Mouse (Mus musculus): ENCODE data around the gene Dcaf12. TPM values are rescaled to one million over a fixed set of nuclear protein-coding genes. Genes with fewer than 3 reads are reported as not detected.

The Dcaf12 gene
- polyA plus RNA-seq, 1 experiment: 76.7 TPM

GRCm38 (mm10) chr4:41326876-41327275, 12.2 kb upstream of the Dcaf12 start:
- Histone ChIP-seq H3K4me1 (ENCODE audit: control insufficient read depth, insufficient read depth, low read length) (no peaks in the 10 kb centered on the region; the same call in 1 of the 2 replicates), H3K4me3 (replicated peaks; ENCODE audit: control insufficient read depth, low read depth, low read length) (no peak overlapping the region), H3K27ac (ENCODE audit: control insufficient read depth, insufficient read depth, low read depth, low read length, poor library complexity) (no peak overlapping the region)
- TF ChIP-seq POLR2A (IDR thresholded peaks at IDR 0.05; ENCODE audit: borderline replicate concordance, control insufficient read depth, low read depth, low read length) (no peak), CTCF (IDR thresholded peaks at IDR 0.05; ENCODE audit: control insufficient read depth, insufficient read depth, low read length) (no peak)
- 84% methylated on average over 6 of the region's 6 CpGs for WGBS

- H3K4me1 ChIP-seq (ENCODE audit: control insufficient read depth, insufficient read depth, low read length): peaks cover 1% of the 10 kb centered on the region; the same call in 1 of the 2 replicates
- H3K4me3 ChIP-seq (replicated peaks; ENCODE audit: control insufficient read depth, low read depth, low read length): no peak overlapping the region
- WGBS: 79% methylated on average over 4 of the region's 4 CpGs
- no peak for TF ChIP-seq CTCF (IDR thresholded peaks at IDR 0.05; ENCODE audit: control insufficient read depth, insufficient read depth, low read length)
- no peak for TF ChIP-seq POLR2A (IDR thresholded peaks at IDR 0.05; ENCODE audit: borderline replicate concordance, control insufficient read depth, low read depth, low read length)
- H3K27ac ChIP-seq (ENCODE audit: control insufficient read depth, insufficient read depth, low read depth, low read length, poor library complexity): no peak overlapping the region
Observed at GRCm38 (mm10) chr4:41320971-41321370, 6.3 kb upstream of the Dcaf12 start.

GRCm38 (mm10) chr4:41318267-41318666, 3.6 kb upstream of the Dcaf12 start:
- WGBS: 70% methylated on average over 5 of the region's 5 CpGs
- H3K27ac ChIP-seq (ENCODE audit: control insufficient read depth, insufficient read depth, low read depth, low read length, poor library complexity): no peak overlapping the region
- no peak for TF ChIP-seq POLR2A (IDR thresholded peaks at IDR 0.05; ENCODE audit: borderline replicate concordance, control insufficient read depth, low read depth, low read length)
- TF ChIP-seq CTCF (IDR thresholded peaks at IDR 0.05; ENCODE audit: control insufficient read depth, insufficient read depth, low read length): no peak
- peaks cover 3% of the 10 kb centered on the region; the same call in 1 of the 2 replicates for H3K4me1 ChIP-seq (ENCODE audit: control insufficient read depth, insufficient read depth, low read length)
- H3K4me3 ChIP-seq (replicated peaks; ENCODE audit: control insufficient read depth, low read depth, low read length): no peak overlapping the region

GRCm38 (mm10) chr4:41315173-41315572, 484 bp upstream of the Dcaf12 start:
- Histone ChIP-seq H3K27ac (ENCODE audit: control insufficient read depth, insufficient read depth, low read depth, low read length, poor library complexity) (peak overlapping the region; percentile 98), H3K4me1 (ENCODE audit: control insufficient read depth, insufficient read depth, low read length) (peaks cover 7% of the 10 kb centered on the region; the same call in 1 of the 2 replicates), H3K4me3 (replicated peaks; ENCODE audit: control insufficient read depth, low read depth, low read length) (peak overlapping the region; percentile 87)
- WGBS: 69% methylated on average over 8 of the region's 8 CpGs
- TF ChIP-seq POLR2A (IDR thresholded peaks at IDR 0.05; ENCODE audit: borderline replicate concordance, control insufficient read depth, low read depth, low read length) (no peak), CTCF (IDR thresholded peaks at IDR 0.05; ENCODE audit: control insufficient read depth, insufficient read depth, low read length) (no peak)

GRCm38 (mm10) chr4:41313722-41314121, 967 bp downstream of the Dcaf12 start:
- H3K4me1 ChIP-seq (ENCODE audit: control insufficient read depth, insufficient read depth, low read length): peaks cover 8% of the 10 kb centered on the region; the same call in 1 of the 2 replicates
- TF ChIP-seq CTCF (IDR thresholded peaks at IDR 0.05; ENCODE audit: control insufficient read depth, insufficient read depth, low read length): no peak
- TF ChIP-seq POLR2A (IDR thresholded peaks at IDR 0.05; ENCODE audit: borderline replicate concordance, control insufficient read depth, low read depth, low read length): no peak

GRCm38 (mm10) chr4:41310567-41311563, 3.8 kb downstream of the Dcaf12 start:
- peak overlapping the region; percentile 51 for H3K4me3 ChIP-seq (replicated peaks; ENCODE audit: control insufficient read depth, low read depth, low read length)
- TF ChIP-seq POLR2A (IDR thresholded peaks at IDR 0.05; ENCODE audit: borderline replicate concordance, control insufficient read depth, low read depth, low read length) (no peak), CTCF (IDR thresholded peaks at IDR 0.05; ENCODE audit: control insufficient read depth, insufficient read depth, low read length) (no peak)
- peak overlapping the region; percentile 66; the same call in 1 of the 2 replicates for H3K27ac ChIP-seq (ENCODE audit: control insufficient read depth, insufficient read depth, low read depth, low read length, poor library complexity)
- peaks cover 11% of the 10 kb centered on the region; the same call in 1 of the 2 replicates for H3K4me1 ChIP-seq (ENCODE audit: control insufficient read depth, insufficient read depth, low read length)
- 21% methylated on average over 9 of the region's 9 CpGs for WGBS

More at GRCm38 (mm10) chr4:41313722-41314121, 967 bp downstream of the Dcaf12 start:
- H3K4me3 ChIP-seq (replicated peaks; ENCODE audit: control insufficient read depth, low read depth, low read length): peak overlapping the region; percentile 87
- peak overlapping the region; percentile 98 for H3K27ac ChIP-seq (ENCODE audit: control insufficient read depth, insufficient read depth, low read depth, low read length, poor library complexity)
- 18% methylated on average over 14 of the region's 14 CpGs for WGBS

GRCm38 (mm10) chr4:41307406-41307805, 7.3 kb downstream of the Dcaf12 start:
- Histone ChIP-seq H3K27ac (ENCODE audit: control insufficient read depth, insufficient read depth, low read depth, low read length, poor library complexity) (no peak overlapping the region), H3K4me3 (replicated peaks; ENCODE audit: control insufficient read depth, low read depth, low read length) (no peak overlapping the region), H3K4me1 (ENCODE audit: control insufficient read depth, insufficient read depth, low read length) (peaks cover 17% of the 10 kb centered on the region)
- WGBS: 61% methylated on average over 6 of the region's 6 CpGs
- TF ChIP-seq POLR2A (IDR thresholded peaks at IDR 0.05; ENCODE audit: borderline replicate concordance, control insufficient read depth, low read depth, low read length) (no peak), CTCF (IDR thresholded peaks at IDR 0.05; ENCODE audit: control insufficient read depth, insufficient read depth, low read length) (no peak)

- Histone ChIP-seq H3K4me1 (ENCODE audit: control insufficient read depth, insufficient read depth, low read length) (peaks cover 14% of the 10 kb centered on the region), H3K27ac (ENCODE audit: control insufficient read depth, insufficient read depth, low read depth, low read length, poor library complexity) (peak overlapping the region; percentile 26), H3K4me3 (replicated peaks; ENCODE audit: control insufficient read depth, low read depth, low read length) (no peak overlapping the region)
- WGBS: under 1% methylated on average over 3 of the region's 3 CpGs
- TF ChIP-seq CTCF (IDR thresholded peaks at IDR 0.05; ENCODE audit: control insufficient read depth, insufficient read depth, low read length) (no peak), POLR2A (IDR thresholded peaks at IDR 0.05; ENCODE audit: borderline replicate concordance, control insufficient read depth, low read depth, low read length) (no peak)
Observed at GRCm38 (mm10) chr4:41304302-41304701, 10.4 kb downstream of the Dcaf12 start.
